Mouse (Mus musculus): ENCODE measurements around the gene Dupd1. TPM values are rescaled to one million over a fixed set of nuclear protein-coding genes. Genes with fewer than 3 reads are reported as not detected.

Gene Dupd1
- total and polyA plus RNA-seq, 2 experiments from 2014 or later, result 0.15 TPM; not detected in 1

DNA sequence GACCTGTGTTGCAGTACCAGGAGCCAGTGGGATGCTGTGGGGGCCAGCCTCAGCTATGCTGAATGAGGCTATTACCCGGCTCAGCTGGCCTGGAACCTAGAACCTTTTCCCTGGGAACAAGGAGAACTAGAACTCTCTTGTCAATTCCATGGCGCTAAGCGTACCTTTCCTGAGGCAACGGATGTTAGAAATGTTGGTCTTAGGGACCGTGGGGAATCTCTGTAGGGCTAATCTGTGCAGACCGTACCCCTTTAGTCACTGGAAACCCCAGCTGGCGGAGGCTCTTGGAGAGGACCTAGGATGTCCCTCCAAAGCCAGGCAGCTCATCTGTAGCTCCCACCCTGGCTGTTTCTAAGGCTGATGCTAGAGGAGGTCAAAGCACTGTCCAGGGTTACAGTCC, 26.0 kb upstream of the Dupd1 start:
- 89% methylated on average over 7 of the region's 7 CpGs for WGBS
- no peak overlapping the region for H3K4me3 ChIP-seq (ENCODE audit: low read depth, low read length)
- ATAC-seq (ENCODE audit: insufficient read depth, low read depth) (no peak), DNase-seq (ENCODE audit: low spot score) (no peak)
- no peak for TF ChIP-seq CTCF (IDR thresholded peaks at IDR 0.05; ENCODE audit: low read depth)
- no peak overlapping the region for H3K9ac ChIP-seq (replicated peaks; ENCODE audit: low read depth, low read length)
- no peaks in the 10 kb centered on the region for H3K4me1 ChIP-seq (ENCODE audit: control insufficient read depth, insufficient read depth)
- H3K36me3 ChIP-seq (replicated peaks; ENCODE audit: control insufficient read depth, insufficient read depth, low read length), result no peaks in the 10 kb centered on the region
- H3K4me2 ChIP-seq (ENCODE audit: low read depth, low read length), result no peak overlapping the region
- no peaks in the 10 kb centered on the region for H3K27me3 ChIP-seq (ENCODE audit: control insufficient read depth, insufficient read depth, low read length)
- H3K9me3 ChIP-seq (replicated peaks; ENCODE audit: control insufficient read depth, low read length), result no peaks in the 10 kb centered on the region
- H3K27ac ChIP-seq (ENCODE audit: low read depth), result no peak overlapping the region

DNA sequence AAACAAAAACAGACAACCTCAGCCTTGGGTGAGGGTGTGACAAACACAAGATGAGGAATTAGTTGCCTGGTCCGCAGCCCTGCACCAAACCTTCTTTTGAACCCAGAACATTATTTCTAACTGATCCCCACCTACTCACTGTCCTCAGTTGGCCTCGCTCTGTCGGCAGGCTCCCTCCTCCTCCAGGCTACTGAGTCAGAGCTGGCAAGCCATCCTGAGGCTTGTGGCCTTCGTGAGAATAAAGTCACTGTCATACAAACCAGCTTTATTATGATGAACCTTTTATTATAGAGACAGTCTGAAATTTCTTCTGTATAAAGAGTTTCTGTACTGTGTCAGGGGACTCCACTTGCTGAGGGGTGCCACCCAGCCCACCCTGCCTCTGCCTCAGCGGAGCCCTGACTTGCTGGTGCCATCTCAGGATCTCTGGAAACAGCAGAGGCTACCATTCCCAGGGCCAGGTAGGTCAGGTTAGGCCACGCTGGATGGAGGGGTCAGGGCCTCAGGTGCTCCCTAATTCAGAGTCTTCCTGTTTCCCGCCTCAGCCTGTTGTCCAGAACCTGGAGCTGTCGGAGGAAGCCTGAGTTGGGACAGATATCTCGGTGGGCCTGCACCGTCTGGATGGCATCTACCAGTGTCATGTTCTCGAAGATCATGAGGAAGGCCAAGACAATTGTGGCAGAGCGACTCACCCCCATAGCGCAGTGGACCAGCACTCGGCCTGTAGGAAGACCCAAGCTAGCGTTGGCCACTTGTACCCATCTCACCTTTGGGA, 18.9 kb upstream of the Dupd1 start:
- 87% methylated on average over 15 of the region's 15 CpGs for WGBS
- Histone ChIP-seq H3K9me3 (replicated peaks; ENCODE audit: control insufficient read depth, low read length) (0 out of 2 replicates have a peak, but pooled peaks cover 6% of the 10 kb centered on the region), H3K4me2 (ENCODE audit: low read depth, low read length) (no peak overlapping the region), H3K4me1 (ENCODE audit: control insufficient read depth, insufficient read depth) (no peaks in the 10 kb centered on the region), H3K27ac (ENCODE audit: low read depth) (no peak overlapping the region), H3K4me3 (ENCODE audit: low read depth, low read length) (no peak overlapping the region), H3K36me3 (replicated peaks; ENCODE audit: control insufficient read depth, insufficient read depth, low read length) (no peaks in the 10 kb centered on the region), H3K9ac (replicated peaks; ENCODE audit: low read depth, low read length) (no peak overlapping the region), H3K27me3 (ENCODE audit: control insufficient read depth, insufficient read depth, low read length) (no peaks in the 10 kb centered on the region)
- no peak for ATAC-seq (ENCODE audit: insufficient read depth, low read depth)
- TF ChIP-seq EP300 (IDR thresholded peaks at IDR 0.05; ENCODE audit: low read depth) (no peak), CTCF (IDR thresholded peaks at IDR 0.05; ENCODE audit: low read depth) (no peak)
- no peak for DNase-seq (ENCODE audit: low spot score)

DNA sequence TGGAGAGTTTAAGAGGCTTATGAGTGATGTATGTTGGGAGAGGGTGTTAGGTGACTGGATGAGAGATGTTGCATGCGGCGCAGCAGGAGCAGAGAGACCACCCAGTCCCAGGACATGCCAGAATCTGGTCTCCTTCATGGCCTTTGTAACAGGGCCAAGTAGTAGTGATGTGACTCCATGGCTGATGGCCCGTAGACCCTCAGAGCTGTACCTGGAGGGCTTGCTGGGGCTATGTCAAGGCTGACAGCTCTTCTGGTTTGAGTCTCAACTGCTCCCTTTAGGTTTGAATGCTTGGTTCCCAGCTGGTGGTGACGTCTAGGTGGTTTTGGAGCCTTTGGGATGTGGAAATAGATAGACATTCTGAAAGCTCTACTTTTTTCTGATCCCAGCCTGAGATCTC, 15.6 kb upstream of the Dupd1 start:
- 81% methylated on average over 4 of the region's 4 CpGs for WGBS
- H3K36me3 ChIP-seq (replicated peaks; ENCODE audit: control insufficient read depth, insufficient read depth, low read length), result no peaks in the 10 kb centered on the region
- no peaks in the 10 kb centered on the region for H3K27me3 ChIP-seq (ENCODE audit: control insufficient read depth, insufficient read depth, low read length)
- H3K4me3 ChIP-seq (ENCODE audit: low read depth, low read length), result no peak overlapping the region
- no peak overlapping the region for H3K27ac ChIP-seq (ENCODE audit: low read depth)
- H3K4me1 ChIP-seq (ENCODE audit: control insufficient read depth, insufficient read depth), result no peaks in the 10 kb centered on the region
- H3K9ac ChIP-seq (replicated peaks; ENCODE audit: low read depth, low read length), result no peak overlapping the region
- H3K4me2 ChIP-seq (ENCODE audit: low read depth, low read length), result no peak overlapping the region
- no peak for DNase-seq (ENCODE audit: low spot score)
- no peak for ATAC-seq (ENCODE audit: insufficient read depth, low read depth)
- H3K9me3 ChIP-seq (replicated peaks; ENCODE audit: control insufficient read depth, low read length), result 0 out of 2 replicates have a peak, but pooled peaks cover 6% of the 10 kb centered on the region
- TF ChIP-seq CTCF (IDR thresholded peaks at IDR 0.05; ENCODE audit: low read depth) (no peak), EP300 (IDR thresholded peaks at IDR 0.05; ENCODE audit: low read depth) (no peak)

DNA sequence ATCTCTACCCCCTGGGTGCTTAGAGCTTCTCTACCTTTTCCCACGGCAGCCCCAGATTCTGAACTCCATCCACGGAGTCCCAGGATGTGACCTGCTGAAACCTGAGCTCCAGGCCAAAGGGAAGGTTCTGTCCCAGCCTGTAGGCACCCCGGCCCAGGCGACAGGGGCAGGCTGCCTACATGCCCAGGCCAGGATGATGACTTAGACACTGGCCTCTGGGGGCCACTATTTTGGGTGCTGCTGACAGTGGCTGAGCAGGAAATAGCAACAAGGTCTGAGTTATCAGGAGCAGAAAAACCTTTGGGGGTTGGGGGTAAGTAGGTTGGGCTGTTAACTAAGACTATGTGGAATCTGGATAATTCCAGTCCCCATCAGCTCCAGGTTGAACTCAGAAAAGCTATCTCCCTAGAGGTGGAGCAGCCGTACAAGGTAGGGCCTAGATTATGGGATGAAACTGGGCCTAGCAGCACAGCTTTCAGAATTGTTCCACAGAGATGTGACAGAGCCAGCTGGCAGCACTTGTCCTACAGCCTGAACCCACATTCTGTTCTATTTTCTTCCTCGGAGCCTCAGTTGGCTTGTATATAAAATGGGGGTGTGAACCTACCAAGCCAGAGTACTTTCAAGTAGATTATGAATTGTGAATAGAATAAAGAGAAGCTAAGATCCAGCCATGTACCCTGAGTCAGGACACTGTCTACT, 14.8 kb upstream of the Dupd1 start:
- H3K9ac ChIP-seq (replicated peaks; ENCODE audit: low read depth, low read length), result no peak overlapping the region
- H3K27me3 ChIP-seq (ENCODE audit: control insufficient read depth, insufficient read depth, low read length), result no peaks in the 10 kb centered on the region
- no peaks in the 10 kb centered on the region for H3K4me1 ChIP-seq (ENCODE audit: control insufficient read depth, insufficient read depth)
- no peaks in the 10 kb centered on the region for H3K36me3 ChIP-seq (replicated peaks; ENCODE audit: control insufficient read depth, insufficient read depth, low read length)
- no peak overlapping the region for H3K4me3 ChIP-seq (ENCODE audit: low read depth, low read length)
- ATAC-seq (ENCODE audit: insufficient read depth, low read depth), result no peak
- no peak for DNase-seq (ENCODE audit: low spot score)
- no peak overlapping the region for H3K27ac ChIP-seq (ENCODE audit: low read depth)
- WGBS, result 36% methylated on average over 6 of the region's 6 CpGs
- H3K4me2 ChIP-seq (ENCODE audit: low read depth, low read length), result no peak overlapping the region
- 0 out of 2 replicates have a peak, but pooled peaks cover 6% of the 10 kb centered on the region for H3K9me3 ChIP-seq (replicated peaks; ENCODE audit: control insufficient read depth, low read length)
- TF ChIP-seq EP300 (IDR thresholded peaks at IDR 0.05; ENCODE audit: low read depth) (no peak), CTCF (IDR thresholded peaks at IDR 0.05; ENCODE audit: low read depth) (no peak)

DNA sequence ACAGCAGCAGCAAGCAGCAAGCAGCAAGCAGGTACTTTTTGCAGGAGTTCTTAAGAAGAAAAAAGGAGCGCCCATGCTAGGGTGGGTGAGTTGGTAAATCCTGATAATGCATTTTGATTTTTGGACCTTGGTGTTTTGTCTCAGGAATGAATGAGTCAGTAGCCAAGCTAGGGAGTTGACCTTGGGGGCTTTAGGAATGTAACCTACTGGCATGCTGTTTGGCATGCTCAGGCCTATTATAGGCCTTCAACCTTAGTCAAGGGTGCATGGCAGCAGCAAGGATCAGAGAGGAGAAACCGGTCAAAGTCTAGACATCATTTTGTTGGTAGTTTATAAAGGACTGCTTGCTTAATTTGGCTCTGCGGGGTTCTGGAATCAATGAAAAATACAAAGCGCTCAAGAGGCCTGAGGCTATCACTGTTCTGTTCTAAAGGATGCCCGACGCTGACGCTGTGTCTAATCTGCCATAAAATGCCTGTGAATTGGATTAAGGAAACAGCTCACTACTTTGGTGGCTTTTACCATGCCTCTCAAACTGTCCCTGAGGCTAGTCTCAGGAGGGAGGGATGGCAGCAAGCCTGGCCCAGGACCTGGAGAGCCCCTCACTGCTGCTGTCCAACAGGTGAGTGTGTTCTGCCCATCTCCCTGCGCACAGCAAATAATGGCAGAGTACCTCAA, 7.8 kb upstream of the Dupd1 start:
- Histone ChIP-seq H3K4me1 (ENCODE audit: control insufficient read depth, insufficient read depth) (peaks cover 15% of the 10 kb centered on the region), H3K27ac (ENCODE audit: low read depth) (no peak overlapping the region), H3K4me2 (ENCODE audit: low read depth, low read length) (no peak overlapping the region), H3K27me3 (ENCODE audit: control insufficient read depth, insufficient read depth, low read length) (no peaks in the 10 kb centered on the region), H3K4me3 (ENCODE audit: low read depth, low read length) (no peak overlapping the region), H3K36me3 (replicated peaks; ENCODE audit: control insufficient read depth, insufficient read depth, low read length) (no peaks in the 10 kb centered on the region), H3K9ac (replicated peaks; ENCODE audit: low read depth, low read length) (no peak overlapping the region), H3K9me3 (replicated peaks; ENCODE audit: control insufficient read depth, low read length) (no peaks in the 10 kb centered on the region)
- no peak for DNase-seq (ENCODE audit: low spot score)
- TF ChIP-seq EP300 (IDR thresholded peaks at IDR 0.05; ENCODE audit: low read depth), result no peak
- no peak for TF ChIP-seq CTCF (IDR thresholded peaks at IDR 0.05; ENCODE audit: low read depth)
- no peak for ATAC-seq (ENCODE audit: insufficient read depth, low read depth)
- 92% methylated on average over 8 of the region's 8 CpGs for WGBS

All from heart, postnatal 0 days (tissue).